Mouse (Mus musculus) brain, embryonic 14.5 days (tissue): Measurements from ENCODE around the gene Pdcd2l.

ENCODE experiments used
- CTCF ChIP-seq: fragments of 200-500 bp; IDR thresholded peaks from 2 replicates; pipeline ENCODE4 v1.5.1; 2012; ENCODE audit warnings: inconsistent platforms, mild to moderate bottlenecking, moderate library complexity, borderline replicate concordance; ENCODE audit not compliant: insufficient read depth, insufficient read length; ENCODE audit errors: extremely low read depth
- POLR2A ChIP-seq: fragments of 200-500 bp; IDR thresholded peaks from 2 replicates; pipeline ENCODE4 v1.6.1; 2012; ENCODE audit warnings: mild to moderate bottlenecking, inconsistent platforms, borderline replicate concordance; ENCODE audit not compliant: poor library complexity, insufficient read depth, insufficient read length, severe bottlenecking; ENCODE audit errors: extremely low read depth

DNA sequence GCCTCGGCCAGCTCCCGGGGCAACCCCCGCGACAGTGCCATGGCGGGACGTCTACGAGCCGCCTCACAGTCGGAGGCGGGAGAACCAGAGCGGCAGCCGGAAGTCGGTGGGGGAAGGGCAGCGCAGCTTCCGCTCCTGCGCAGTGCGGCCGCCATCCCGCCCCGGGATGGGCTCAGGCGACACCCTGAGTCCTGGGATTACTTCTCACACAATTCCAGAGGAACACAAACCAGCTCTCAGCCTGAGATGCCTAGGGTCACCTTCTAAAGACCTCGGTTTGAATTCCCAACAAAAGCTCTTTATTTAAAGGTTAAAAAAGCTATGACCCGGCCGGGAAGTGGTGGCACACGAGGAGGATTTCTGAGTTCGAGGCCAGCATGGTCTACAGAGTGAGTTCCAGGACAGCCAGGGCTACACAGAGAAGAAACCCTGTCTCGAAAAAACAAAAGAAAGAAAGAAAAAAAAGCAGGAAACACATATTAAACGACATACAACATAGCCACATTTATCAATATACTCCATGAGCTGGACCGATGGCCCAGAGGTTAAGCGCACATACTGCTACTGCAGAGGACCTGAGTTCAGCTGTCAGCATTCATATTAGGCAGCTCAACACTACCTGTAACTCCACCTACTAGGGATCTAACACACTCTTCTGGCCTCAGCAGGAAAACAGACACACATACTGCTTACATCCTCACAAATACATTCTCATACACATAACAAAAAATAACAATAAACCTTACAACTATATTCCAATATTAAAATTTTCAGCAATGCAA is 27.8 kb downstream of the Pdcd2l start:
- TF ChIP-seq CTCF = no peak
- peak; percentile 93 for TF ChIP-seq POLR2A
